Mouse (Mus musculus): ENCODE data around the gene Sac3d1.
A peak's percentile ranks its signal among the peaks of the same experiment; 100 is the strongest.
"Not testable (repeated sequence)": the region's sequence is repeated elsewhere in the genome, so short reads cannot be mapped to it uniquely, and the experiment has no call there.

Gene Sac3d1

GRCm38 (mm10) chr19:6117986-6118676 lies at the start of gene Sac3d1:
Gene Sac3d1 (minus strand): TSS chr19:6118650.
- DNase-seq (ENCODE audit: extremely low spot score, low read depth, low spot score), result peak; percentile 88

GRCm38 (mm10) chr19:6166750-6167149 lies 48.3 kb upstream of the Sac3d1 start:
- no peak for DNase-seq (ENCODE audit: extremely low spot score, low read depth, low spot score)

GRCm38 (mm10) chr19:6163872-6164547 lies 45.6 kb upstream of the Sac3d1 start:
- DNase-seq (ENCODE audit: extremely low spot score, low read depth, low spot score), result no peak

- DNase-seq (ENCODE audit: extremely low spot score, low read depth, low spot score), result no peak
Measured at GRCm38 (mm10) chr19:6157220-6157619, 38.8 kb upstream of the Sac3d1 start.

GRCm38 (mm10) chr19:6156372-6156771 lies 37.9 kb upstream of the Sac3d1 start:
- DNase-seq (ENCODE audit: extremely low spot score, low read depth, low spot score), result no peak

- no peak for DNase-seq (ENCODE audit: extremely low spot score, low read depth, low spot score)
Measured at GRCm38 (mm10) chr19:6155174-6155573, 36.7 kb upstream of the Sac3d1 start.

- DNase-seq (ENCODE audit: extremely low spot score, low read depth, low spot score), result no peak
Measured at GRCm38 (mm10) chr19:6144842-6145241, 26.4 kb upstream of the Sac3d1 start.

GRCm38 (mm10) chr19:6141394-6141749 lies 22.9 kb upstream of the Sac3d1 start, which contains the start of gene Arl2:
Gene Arl2 (minus strand): TSS chr19:6141548.
- DNase-seq (ENCODE audit: extremely low spot score, low read depth, low spot score), result peak; percentile 87

GRCm38 (mm10) chr19:6140678-6141393 lies 22.4 kb upstream of the Sac3d1 start, which contains the start of gene Batf2:
Gene Batf2 (plus strand): TSS chr19:6140983.
- peak; percentile 90 for DNase-seq (ENCODE audit: extremely low spot score, low read depth, low spot score)

- no peak for DNase-seq (ENCODE audit: extremely low spot score, low read depth, low spot score)
Measured at GRCm38 (mm10) chr19:6140374-6140677, 21.9 kb upstream of the Sac3d1 start.

GRCm38 (mm10) chr19:6139701-6140100 lies 21.3 kb upstream of the Sac3d1 start:
- no peak for DNase-seq (ENCODE audit: extremely low spot score, low read depth, low spot score)

GRCm38 (mm10) chr19:6136397-6136796 lies 17.9 kb upstream of the Sac3d1 start:
- no peak for DNase-seq (ENCODE audit: extremely low spot score, low read depth, low spot score)

GRCm38 (mm10) chr19:6133197-6133596 lies 14.7 kb upstream of the Sac3d1 start:
- DNase-seq (ENCODE audit: extremely low spot score, low read depth, low spot score), result not testable (repeated sequence)

GRCm38 (mm10) chr19:6132171-6132827 lies 13.8 kb upstream of the Sac3d1 start:
- DNase-seq (ENCODE audit: extremely low spot score, low read depth, low spot score), result no peak

GRCm38 (mm10) chr19:6130414-6131128 lies 12.1 kb upstream of the Sac3d1 start:
- DNase-seq (ENCODE audit: extremely low spot score, low read depth, low spot score), result not testable (repeated sequence)

- peak; percentile 88 for DNase-seq (ENCODE audit: extremely low spot score, low read depth, low spot score)
Measured at GRCm38 (mm10) chr19:6127760-6128341, 9.4 kb upstream of the Sac3d1 start, which contains the start of gene Snx15. Gene Snx15 (minus strand): TSS chr19:6128304.

GRCm38 (mm10) chr19:6126789-6127580 lies 8.5 kb upstream of the Sac3d1 start:
- no peak for DNase-seq (ENCODE audit: extremely low spot score, low read depth, low spot score)

- peak; percentile 42 for DNase-seq (ENCODE audit: extremely low spot score, low read depth, low spot score)
Measured at GRCm38 (mm10) chr19:6126289-6126688, 7.8 kb upstream of the Sac3d1 start.

- DNase-seq (ENCODE audit: extremely low spot score, low read depth, low spot score), result no peak
Measured at GRCm38 (mm10) chr19:6124898-6125297, 6.4 kb upstream of the Sac3d1 start.

GRCm38 (mm10) chr19:6123330-6123729 lies 4.9 kb upstream of the Sac3d1 start:
- DNase-seq (ENCODE audit: extremely low spot score, low read depth, low spot score), result no peak
